Mouse (Mus musculus) thymus, adult 2 months (tissue): ENCODE results near the gene Tmem255b.

Experiments
- CTCF ChIP-seq: fragments of 200-500 bp; IDR thresholded peaks from 2 replicates; pipeline ENCODE4 v1.5.1; 2012; ENCODE audit warnings: mild to moderate bottlenecking, control low read depth, low read length, moderate library complexity, borderline replicate concordance; ENCODE audit not compliant: control insufficient read depth, poor library complexity, insufficient read depth; ENCODE audit errors: extremely low read depth
- POLR2A ChIP-seq: fragments of 200-500 bp; IDR thresholded peaks from 2 replicates; pipeline ENCODE4 v1.6.1; 2012; ENCODE audit warnings: mild to moderate bottlenecking, low read length, control low read depth, moderate library complexity; ENCODE audit not compliant: control insufficient read depth, poor library complexity, insufficient read depth; ENCODE audit errors: extremely low read depth

GRCm38 (mm10) chr8:13415879-13416278 is 19.1 kb upstream of the Tmem255b start:
- no peak for TF ChIP-seq CTCF
- no peak for TF ChIP-seq POLR2A
